Mouse (Mus musculus): ENCODE results near the gene Ano4. TPM values are rescaled to one million over a fixed set of nuclear protein-coding genes. Genes with fewer than 3 reads are reported as not detected.
A peak's percentile ranks its signal among the peaks of the same experiment; 100 is the strongest.

Ano4 gene
- 0.08 and 0.18 TPM in 2 replicates for polyA plus RNA-seq (2015; fragmentation: Nextera tagmentation; extraction: Ambion mirVana)

DNA sequence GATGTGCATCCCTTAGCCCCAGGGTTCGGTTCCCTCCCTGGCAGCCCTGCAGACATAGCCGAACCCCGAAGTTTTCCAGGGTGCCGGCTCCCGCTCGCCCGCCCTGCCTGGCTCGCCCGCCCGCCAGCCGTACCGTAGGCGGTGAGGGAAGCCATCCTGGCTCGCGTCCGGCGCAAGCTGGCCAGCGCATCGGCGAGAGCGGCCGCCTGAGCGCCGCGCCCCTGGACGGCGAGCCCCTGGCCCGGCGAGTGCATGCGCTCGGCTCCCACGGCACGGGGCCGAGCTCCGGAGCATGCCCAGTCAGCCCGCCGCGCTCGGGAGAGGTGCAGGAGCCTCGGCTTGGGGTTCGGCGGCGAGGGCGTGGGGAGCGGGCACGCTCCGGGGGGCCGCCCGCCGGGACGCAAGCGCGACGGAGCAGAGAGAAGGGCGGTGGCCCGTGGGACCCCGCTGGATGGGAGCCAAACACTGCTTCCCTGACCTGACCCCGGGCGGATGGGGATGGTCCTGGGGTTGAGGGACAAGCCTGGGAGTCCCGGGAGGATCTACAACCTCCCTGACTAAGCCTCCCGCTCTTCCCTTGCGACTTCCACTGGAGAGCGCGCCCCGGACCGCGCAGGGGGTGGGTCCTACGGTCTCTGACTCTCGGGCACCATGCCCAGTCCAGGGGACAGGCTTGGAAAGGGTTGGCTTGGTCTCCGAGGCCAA, at the start of gene Ano4:
Gene Ano4 (minus strand): TSS at position 272 of the 705 bp plus-strand sequence.
- 2% methylated on average over 67 of the region's 70 CpGs for WGBS (ENCODE audit: insufficient replicate concordance)
- Histone ChIP-seq H3K27ac (ENCODE audit: low read length) (no peak within 1 kb of the TSS), H3K4me1 (ENCODE audit: control insufficient read depth, low read depth, low read length) (no peaks in the 10 kb centered on the region), H3K27me3 (ENCODE audit: control insufficient read depth, insufficient read depth, low read depth, low read length) (peaks cover 33% of the 10 kb centered on the region), H3K9ac (ENCODE audit: low read depth, low read length) (no peak within 1 kb of the TSS), H3K4me2 (ENCODE audit: low read depth, low read length) (peak within 1 kb of the TSS; percentile 54), H3K4me3 (ENCODE audit: low read depth, low read length) (peak within 1 kb of the TSS; percentile 44), H3K36me3 (ENCODE audit: control insufficient read depth, insufficient read depth) (no peaks in the 10 kb centered on the region), H3K9me3 (replicated peaks; ENCODE audit: control insufficient read depth, low read length) (no peaks in the 10 kb centered on the region)
- ATAC-seq (ENCODE audit: low read depth), result no peak

DNA sequence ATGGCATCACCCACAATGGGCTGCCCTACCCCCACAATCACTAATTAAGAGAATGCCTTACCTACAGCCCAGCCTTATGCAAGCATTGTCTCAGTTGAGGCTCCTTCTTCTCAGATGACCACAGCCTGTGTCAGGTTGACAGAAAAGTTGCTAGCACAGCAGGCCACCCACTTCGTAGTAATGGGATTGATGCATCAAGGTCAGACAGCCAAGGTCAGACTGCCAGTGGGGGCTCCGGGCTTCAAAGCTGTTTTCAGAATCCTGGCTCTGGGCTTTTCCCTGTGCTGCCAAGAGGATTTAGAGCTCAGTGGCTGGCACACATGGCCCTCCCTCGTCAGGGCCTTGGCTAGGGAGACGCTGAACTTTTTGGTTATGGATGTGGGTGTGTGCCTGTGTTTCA, 48.1 kb upstream of the Ano4 start:
- H3K4me2 ChIP-seq (ENCODE audit: low read depth, low read length), result no peak overlapping the region
- ATAC-seq (ENCODE audit: low read depth), result no peak
- no peaks in the 10 kb centered on the region; the same call in 1 of the 2 replicates for H3K4me1 ChIP-seq (ENCODE audit: control insufficient read depth, low read depth, low read length)
- 62% methylated on average over 4 of the region's 4 CpGs for WGBS (ENCODE audit: insufficient replicate concordance)
- H3K27ac ChIP-seq (ENCODE audit: low read length), result no peak overlapping the region
- H3K4me3 ChIP-seq (ENCODE audit: low read depth, low read length), result no peak overlapping the region
- no peak overlapping the region for H3K9ac ChIP-seq (ENCODE audit: low read depth, low read length)
- no peaks in the 10 kb centered on the region for H3K36me3 ChIP-seq (ENCODE audit: control insufficient read depth, insufficient read depth)
- H3K27me3 ChIP-seq (ENCODE audit: control insufficient read depth, insufficient read depth, low read depth, low read length), result no peaks in the 10 kb centered on the region
- H3K9me3 ChIP-seq (replicated peaks; ENCODE audit: control insufficient read depth, low read length), result no peaks in the 10 kb centered on the region

DNA sequence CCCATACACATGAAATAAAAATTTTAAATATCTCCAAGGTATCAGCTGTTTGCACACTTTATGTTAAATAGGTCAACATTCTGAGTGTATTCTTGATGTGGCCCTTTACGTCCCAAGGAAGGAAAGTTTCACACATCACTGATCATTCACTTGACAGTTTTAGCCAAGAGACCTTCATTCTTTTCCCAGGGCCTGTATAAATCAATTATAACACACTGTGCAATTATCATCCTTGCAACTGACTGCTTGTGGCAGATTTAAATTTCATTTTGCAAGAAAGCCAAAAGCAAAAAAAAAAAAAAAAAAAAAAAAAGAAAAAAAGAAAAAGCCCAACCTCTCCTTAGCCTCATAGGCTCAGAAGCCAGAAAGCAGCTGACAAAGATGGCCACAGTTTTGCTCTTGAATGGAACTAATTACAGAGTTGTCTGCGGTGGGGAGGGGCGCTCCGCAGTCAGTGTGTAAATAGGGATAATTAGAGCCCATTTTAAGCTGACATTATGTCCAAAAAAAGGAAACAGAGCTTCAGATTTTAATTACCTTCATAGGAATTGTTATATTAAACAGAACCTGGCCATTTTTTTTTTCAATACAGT, 47.1 kb upstream of the Ano4 start:
- H3K4me1 ChIP-seq (ENCODE audit: control insufficient read depth, low read depth, low read length), result no peaks in the 10 kb centered on the region; the same call in 1 of the 2 replicates
- no peak overlapping the region for H3K27ac ChIP-seq (ENCODE audit: low read length)
- no peak overlapping the region for H3K4me3 ChIP-seq (ENCODE audit: low read depth, low read length)
- H3K4me2 ChIP-seq (ENCODE audit: low read depth, low read length), result no peak overlapping the region
- H3K9ac ChIP-seq (ENCODE audit: low read depth, low read length), result no peak overlapping the region
- WGBS (ENCODE audit: insufficient replicate concordance), result 67% methylated on average over 4 of the region's 4 CpGs
- H3K9me3 ChIP-seq (replicated peaks; ENCODE audit: control insufficient read depth, low read length), result no peaks in the 10 kb centered on the region
- no peak for ATAC-seq (ENCODE audit: low read depth)
- H3K36me3 ChIP-seq (ENCODE audit: control insufficient read depth, insufficient read depth), result no peaks in the 10 kb centered on the region
- no peaks in the 10 kb centered on the region for H3K27me3 ChIP-seq (ENCODE audit: control insufficient read depth, insufficient read depth, low read depth, low read length)

DNA sequence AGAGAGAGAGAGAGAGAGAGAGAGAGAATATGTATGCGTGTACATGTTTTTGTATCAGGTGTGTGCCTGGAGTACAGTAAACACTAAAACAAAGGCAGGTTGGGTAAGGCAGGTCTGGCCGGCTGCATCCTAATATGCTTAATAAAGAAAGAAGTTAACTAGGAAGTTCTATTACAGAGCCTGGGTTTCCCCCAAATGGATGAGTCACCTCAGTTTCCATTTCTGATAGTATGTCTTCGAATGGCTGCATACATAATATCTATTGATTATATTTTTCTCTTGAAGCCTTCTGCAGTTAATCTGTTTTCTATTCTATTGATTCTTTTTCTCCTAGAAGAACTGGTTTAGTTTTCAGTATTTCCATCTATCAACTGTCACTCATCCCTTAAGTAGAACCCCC, 41.9 kb upstream of the Ano4 start:
- Histone ChIP-seq H3K27me3 (ENCODE audit: control insufficient read depth, insufficient read depth, low read depth, low read length) (no peaks in the 10 kb centered on the region), H3K9ac (ENCODE audit: low read depth, low read length) (no peak overlapping the region), H3K4me2 (ENCODE audit: low read depth, low read length) (no peak overlapping the region), H3K4me3 (ENCODE audit: low read depth, low read length) (no peak overlapping the region), H3K27ac (ENCODE audit: low read length) (no peak overlapping the region), H3K4me1 (ENCODE audit: control insufficient read depth, low read depth, low read length) (no peaks in the 10 kb centered on the region), H3K36me3 (ENCODE audit: control insufficient read depth, insufficient read depth) (no peaks in the 10 kb centered on the region), H3K9me3 (replicated peaks; ENCODE audit: control insufficient read depth, low read length) (no peaks in the 10 kb centered on the region)
- WGBS (ENCODE audit: insufficient replicate concordance), result 61% methylated on average over 3 of the region's 3 CpGs
- ATAC-seq (ENCODE audit: low read depth), result no peak

DNA sequence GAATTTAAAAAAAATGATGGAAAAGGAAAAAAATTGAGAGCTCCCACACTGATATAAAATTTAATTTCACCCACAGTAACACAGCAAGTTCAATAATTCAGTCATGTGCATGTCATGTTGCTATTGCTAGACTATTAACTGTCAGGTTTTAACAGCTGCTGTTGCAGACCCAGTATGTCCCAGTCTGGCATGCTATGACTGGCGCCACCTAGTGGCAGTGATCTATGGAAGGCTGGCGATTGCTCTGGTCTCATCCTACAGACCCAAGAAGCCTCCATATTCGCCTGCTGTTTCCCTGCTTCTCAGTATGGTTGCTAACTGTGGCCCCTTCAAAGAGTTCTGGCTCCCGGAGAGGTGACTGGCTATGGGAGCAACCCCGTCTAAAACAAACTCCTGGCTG, 38.9 kb upstream of the Ano4 start:
- Histone ChIP-seq H3K4me3 (ENCODE audit: low read depth, low read length) (no peak overlapping the region), H3K36me3 (ENCODE audit: control insufficient read depth, insufficient read depth) (no peaks in the 10 kb centered on the region), H3K27ac (ENCODE audit: low read length) (no peak overlapping the region), H3K9me3 (replicated peaks; ENCODE audit: control insufficient read depth, low read length) (no peaks in the 10 kb centered on the region), H3K27me3 (ENCODE audit: control insufficient read depth, insufficient read depth, low read depth, low read length) (no peaks in the 10 kb centered on the region), H3K4me1 (ENCODE audit: control insufficient read depth, low read depth, low read length) (no peaks in the 10 kb centered on the region), H3K4me2 (ENCODE audit: low read depth, low read length) (no peak overlapping the region), H3K9ac (ENCODE audit: low read depth, low read length) (no peak overlapping the region)
- WGBS (ENCODE audit: insufficient replicate concordance), result 5% methylated on average over 5 of the region's 5 CpGs
- 0 out of 2 replicates have a peak, but pooled peaks have one; percentile 19 for ATAC-seq (ENCODE audit: low read depth)

DNA sequence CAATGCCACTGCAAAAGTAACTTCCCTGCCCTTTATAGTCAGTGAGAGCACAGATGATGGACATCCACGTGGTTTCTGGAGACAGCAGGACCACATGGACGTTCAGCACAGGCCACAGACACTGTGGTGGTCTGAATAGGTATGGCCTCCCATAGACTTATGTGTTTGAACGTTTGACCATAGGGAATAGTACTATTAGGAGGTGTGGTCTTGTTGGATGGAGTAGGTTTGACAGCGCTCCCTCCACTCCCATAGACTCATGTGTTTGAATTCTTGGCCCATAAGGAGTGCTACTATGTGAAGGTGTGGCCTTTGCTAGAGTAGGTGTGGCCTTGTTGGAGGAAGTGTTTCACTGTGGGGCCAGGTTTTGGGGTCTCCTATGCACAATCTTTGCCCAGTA, 33.2 kb upstream of the Ano4 start:
- ATAC-seq (ENCODE audit: low read depth), result no peak
- 54% methylated on average over 4 of the region's 4 CpGs for WGBS (ENCODE audit: insufficient replicate concordance)
- no peaks in the 10 kb centered on the region for H3K4me1 ChIP-seq (ENCODE audit: control insufficient read depth, low read depth, low read length)

DNA sequence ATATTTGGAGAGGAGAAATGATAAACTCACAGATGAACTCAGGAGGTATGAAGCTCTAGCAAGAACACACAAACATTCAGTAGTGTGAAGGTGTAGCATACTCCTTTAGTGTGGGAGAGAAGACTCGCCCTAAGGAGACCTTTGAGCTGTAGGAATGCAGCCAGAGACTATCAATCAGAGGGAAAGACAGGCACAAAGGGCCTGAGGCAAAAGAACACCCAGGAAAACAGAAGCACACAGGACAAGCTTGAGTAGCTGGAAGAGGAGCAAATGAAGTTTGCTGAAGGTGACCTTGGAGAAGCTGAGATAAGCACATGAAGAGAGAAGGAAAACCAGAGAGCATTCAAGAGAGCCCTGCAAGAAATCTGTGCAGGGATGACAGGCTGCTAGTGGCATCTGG, 25.5 kb upstream of the Ano4 start:
- H3K36me3 ChIP-seq (ENCODE audit: control insufficient read depth, insufficient read depth), result no peaks in the 10 kb centered on the region
- 20% methylated on average over 1 of the region's 1 CpGs for WGBS (ENCODE audit: insufficient replicate concordance)
- no peak overlapping the region for H3K27ac ChIP-seq (ENCODE audit: low read length)
- ATAC-seq (ENCODE audit: low read depth), result no peak
- no peak overlapping the region for H3K9ac ChIP-seq (ENCODE audit: low read depth, low read length)
- H3K9me3 ChIP-seq (replicated peaks; ENCODE audit: control insufficient read depth, low read length), result no peaks in the 10 kb centered on the region
- no peaks in the 10 kb centered on the region for H3K27me3 ChIP-seq (ENCODE audit: control insufficient read depth, insufficient read depth, low read depth, low read length)
- no peak overlapping the region for H3K4me2 ChIP-seq (ENCODE audit: low read depth, low read length)
- no peaks in the 10 kb centered on the region for H3K4me1 ChIP-seq (ENCODE audit: control insufficient read depth, low read depth, low read length)
- no peak overlapping the region for H3K4me3 ChIP-seq (ENCODE audit: low read depth, low read length)

More for the DNA sequence above, 33.2 kb upstream of the Ano4 start:
- no peak overlapping the region for H3K4me2 ChIP-seq (ENCODE audit: low read depth, low read length)
- no peak overlapping the region for H3K9ac ChIP-seq (ENCODE audit: low read depth, low read length)
- no peaks in the 10 kb centered on the region for H3K36me3 ChIP-seq (ENCODE audit: control insufficient read depth, insufficient read depth)
- H3K9me3 ChIP-seq (replicated peaks; ENCODE audit: control insufficient read depth, low read length), result no peaks in the 10 kb centered on the region
- H3K4me3 ChIP-seq (ENCODE audit: low read depth, low read length), result no peak overlapping the region
- H3K27me3 ChIP-seq (ENCODE audit: control insufficient read depth, insufficient read depth, low read depth, low read length), result no peaks in the 10 kb centered on the region
- H3K27ac ChIP-seq (ENCODE audit: low read length), result no peak overlapping the region

DNA sequence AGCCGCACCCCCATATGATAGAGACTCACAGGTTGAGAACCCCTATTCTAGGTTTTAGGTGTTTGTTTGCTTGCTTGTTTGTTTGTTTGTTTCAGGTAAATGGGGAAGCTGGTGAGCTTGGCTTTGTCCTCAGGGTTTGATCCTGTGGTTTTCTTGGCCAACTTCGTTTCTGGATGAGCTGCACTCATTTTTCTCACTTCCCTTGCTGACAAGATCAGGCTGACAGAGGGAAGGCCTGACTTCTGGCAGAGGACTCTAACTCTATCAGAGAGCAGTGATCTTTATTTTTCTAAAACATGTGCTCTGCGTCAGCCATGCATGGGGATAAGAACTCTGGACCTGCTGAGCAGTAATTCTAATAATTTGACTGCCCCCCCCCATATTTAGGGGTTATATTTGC, 14.4 kb upstream of the Ano4 start:
- no peaks in the 10 kb centered on the region for H3K27me3 ChIP-seq (ENCODE audit: control insufficient read depth, insufficient read depth, low read depth, low read length)
- 48% methylated on average over 3 of the region's 3 CpGs for WGBS (ENCODE audit: insufficient replicate concordance)
- no peaks in the 10 kb centered on the region for H3K36me3 ChIP-seq (ENCODE audit: control insufficient read depth, insufficient read depth)
- no peak overlapping the region for H3K4me3 ChIP-seq (ENCODE audit: low read depth, low read length)
- H3K9ac ChIP-seq (ENCODE audit: low read depth, low read length), result no peak overlapping the region
- no peak for ATAC-seq (ENCODE audit: low read depth)
- H3K9me3 ChIP-seq (replicated peaks; ENCODE audit: control insufficient read depth, low read length), result no peaks in the 10 kb centered on the region
- H3K4me1 ChIP-seq (ENCODE audit: control insufficient read depth, low read depth, low read length), result no peaks in the 10 kb centered on the region
- no peak overlapping the region for H3K27ac ChIP-seq (ENCODE audit: low read length)
- H3K4me2 ChIP-seq (ENCODE audit: low read depth, low read length), result no peak overlapping the region

DNA sequence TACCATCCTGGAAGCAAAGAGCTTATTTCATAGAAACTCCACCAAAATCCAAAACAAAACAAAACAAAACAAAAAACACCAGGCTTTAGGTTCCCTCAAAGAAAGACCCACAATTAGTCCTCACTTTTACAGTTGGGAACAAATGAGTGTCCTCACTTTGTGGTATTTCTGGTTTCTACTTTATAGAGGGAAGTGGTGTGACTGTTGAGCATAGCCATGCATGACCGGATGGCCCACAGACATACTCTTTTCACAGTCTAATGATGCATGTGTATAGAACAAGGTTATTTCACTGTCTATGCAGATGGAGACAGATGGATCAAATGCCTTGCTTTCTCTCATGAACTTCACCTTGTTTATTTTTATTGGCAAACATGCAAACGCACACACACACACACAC, 10.1 kb upstream of the Ano4 start:
- Histone ChIP-seq H3K9ac (ENCODE audit: low read depth, low read length) (no peak overlapping the region), H3K27ac (ENCODE audit: low read length) (no peak overlapping the region), H3K4me3 (ENCODE audit: low read depth, low read length) (no peak overlapping the region), H3K4me2 (ENCODE audit: low read depth, low read length) (no peak overlapping the region), H3K36me3 (ENCODE audit: control insufficient read depth, insufficient read depth) (no peaks in the 10 kb centered on the region), H3K9me3 (replicated peaks; ENCODE audit: control insufficient read depth, low read length) (no peaks in the 10 kb centered on the region), H3K27me3 (ENCODE audit: control insufficient read depth, insufficient read depth, low read depth, low read length) (no peaks in the 10 kb centered on the region), H3K4me1 (ENCODE audit: control insufficient read depth, low read depth, low read length) (no peaks in the 10 kb centered on the region)
- no peak for ATAC-seq (ENCODE audit: low read depth)
- WGBS (ENCODE audit: insufficient replicate concordance), result 55% methylated on average over 2 of the region's 2 CpGs

All from liver, embryonic 16.5 days (tissue).